Mouse (Mus musculus): ENCODE measurements around the gene Rgl2. TPM values are rescaled to one million over a fixed set of nuclear protein-coding genes. Genes with fewer than 3 reads are reported as not detected.
"Not testable (repeated sequence)": the region's sequence is repeated elsewhere in the genome, so short reads cannot be mapped to it uniquely, and the experiment has no call there.

Gene Rgl2
- total RNA-seq (2015; ENCODE audit: low replicate concordance) (5.2 and 6.1 TPM in 2 replicates), total RNA-seq (2017; ENCODE audit: low replicate concordance) (5.6 and 9.7 TPM in 2 replicates)

DNA sequence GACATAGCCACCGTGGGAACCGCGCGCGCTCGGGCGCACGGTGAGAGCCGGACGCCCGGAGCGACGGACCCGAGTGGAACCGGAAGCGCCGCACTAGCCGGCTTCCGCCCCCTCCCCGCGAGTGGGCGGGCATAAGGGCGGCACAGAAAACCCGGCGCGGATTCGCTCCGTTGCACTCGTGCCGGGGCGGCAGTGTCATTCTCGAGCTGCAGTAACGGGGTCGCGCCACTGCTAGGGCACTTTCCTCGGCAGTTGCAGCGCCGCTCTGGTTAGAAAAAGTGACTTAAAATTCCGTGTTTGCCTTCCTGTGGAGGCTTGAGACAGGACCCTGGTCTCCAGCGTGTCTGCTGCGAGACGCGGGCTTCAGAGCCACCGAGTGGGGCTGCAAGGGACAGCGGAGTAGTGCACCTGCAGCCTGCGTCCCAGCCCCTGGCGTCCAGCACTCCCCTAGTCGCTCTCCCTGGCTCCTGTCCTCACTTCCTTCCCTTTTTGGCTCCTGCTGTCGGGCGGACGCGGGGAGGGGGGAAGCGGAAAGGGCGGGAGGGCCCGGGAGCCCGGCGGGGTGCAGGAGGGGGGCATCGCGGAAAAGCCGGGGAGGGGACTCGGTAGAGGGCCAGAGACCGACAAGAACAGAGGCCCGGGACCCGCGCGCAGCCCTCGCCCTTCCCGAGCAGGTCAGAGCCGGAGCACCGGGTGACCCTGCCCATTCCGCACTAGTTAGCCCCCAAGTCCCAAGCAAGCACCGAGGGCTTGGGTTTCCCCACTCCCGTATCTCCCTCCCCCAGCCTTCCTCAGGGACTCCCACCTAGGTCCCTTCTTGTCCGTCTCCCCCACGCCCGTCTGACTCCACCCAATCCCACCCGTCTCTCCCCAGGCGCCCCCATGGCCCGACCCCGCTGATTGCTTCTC lies at the start of gene Rgl2:
Gene Rgl2 (plus strand): TSS at position 173 of the 909 bp plus-strand sequence.
- ATAC-seq (replicated peaks; ENCODE audit: low FRiP score, poor library complexity, severe bottlenecking) = peak; percentile 89

DNA sequence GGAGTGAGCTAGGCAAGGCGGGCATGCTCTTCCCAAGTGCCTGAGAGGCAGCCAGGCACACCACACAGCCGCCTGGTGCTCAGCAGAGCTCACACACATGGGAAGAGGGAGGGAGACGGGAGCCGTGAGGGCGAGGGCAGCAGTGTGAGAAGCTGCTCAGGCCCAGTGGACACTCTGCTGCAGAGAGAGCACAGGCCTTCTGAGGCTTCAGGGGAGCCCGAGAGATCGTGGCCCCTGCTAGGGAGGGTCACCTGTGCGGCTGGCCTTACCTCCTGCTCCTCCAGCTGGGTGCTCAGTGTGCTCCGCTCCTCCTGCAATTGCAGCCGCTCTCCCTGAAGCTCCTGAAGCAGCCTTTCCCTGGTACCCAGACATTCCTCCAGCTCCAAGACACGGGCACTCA lies 45.0 kb upstream of the Rgl2 start:
- ATAC-seq (replicated peaks; ENCODE audit: low FRiP score, poor library complexity, severe bottlenecking) = 0 out of 2 replicates have a peak, but pooled peaks have one; percentile 19

DNA sequence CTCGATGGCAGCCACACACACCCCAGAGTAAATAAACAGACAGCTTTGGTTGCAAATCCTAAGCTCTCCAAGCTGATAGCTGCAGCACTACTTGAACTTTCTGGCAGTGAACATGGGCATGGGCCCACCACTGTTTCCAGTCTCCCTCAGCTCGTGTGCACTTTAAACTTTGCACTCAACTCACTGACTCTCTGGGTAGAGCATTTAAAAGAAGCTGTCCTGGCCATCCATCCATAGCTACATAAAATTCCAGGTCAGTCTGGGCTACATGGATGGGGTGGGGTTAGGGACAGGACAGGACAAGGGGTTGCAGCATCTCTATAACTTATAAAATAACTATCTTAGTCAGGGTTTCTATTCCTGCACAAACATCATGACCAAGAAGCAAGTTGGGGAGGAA lies 41.5 kb upstream of the Rgl2 start:
- not testable (repeated sequence) for ATAC-seq (replicated peaks; ENCODE audit: low FRiP score, poor library complexity, severe bottlenecking)

DNA sequence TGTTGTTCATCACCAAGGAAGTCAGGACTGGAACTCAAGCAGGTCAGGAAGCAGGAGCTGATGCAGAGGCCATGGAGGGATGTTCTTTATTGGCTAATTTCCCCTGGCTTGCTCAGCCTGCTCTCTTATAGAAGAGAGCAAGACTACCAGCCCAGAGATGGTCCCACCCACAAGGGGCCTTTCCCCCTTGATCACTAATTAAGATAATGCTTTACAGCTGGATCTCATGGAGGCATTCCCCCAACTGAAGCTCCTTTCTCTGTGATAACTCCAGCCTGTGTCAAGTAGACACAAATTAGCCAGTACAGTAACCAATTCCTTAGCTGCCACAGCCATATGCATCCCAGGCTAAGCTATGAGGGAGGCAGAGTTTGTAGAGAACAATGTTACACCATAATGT lies 41.1 kb upstream of the Rgl2 start:
- ATAC-seq (replicated peaks; ENCODE audit: low FRiP score, poor library complexity, severe bottlenecking) = not testable (repeated sequence)

DNA sequence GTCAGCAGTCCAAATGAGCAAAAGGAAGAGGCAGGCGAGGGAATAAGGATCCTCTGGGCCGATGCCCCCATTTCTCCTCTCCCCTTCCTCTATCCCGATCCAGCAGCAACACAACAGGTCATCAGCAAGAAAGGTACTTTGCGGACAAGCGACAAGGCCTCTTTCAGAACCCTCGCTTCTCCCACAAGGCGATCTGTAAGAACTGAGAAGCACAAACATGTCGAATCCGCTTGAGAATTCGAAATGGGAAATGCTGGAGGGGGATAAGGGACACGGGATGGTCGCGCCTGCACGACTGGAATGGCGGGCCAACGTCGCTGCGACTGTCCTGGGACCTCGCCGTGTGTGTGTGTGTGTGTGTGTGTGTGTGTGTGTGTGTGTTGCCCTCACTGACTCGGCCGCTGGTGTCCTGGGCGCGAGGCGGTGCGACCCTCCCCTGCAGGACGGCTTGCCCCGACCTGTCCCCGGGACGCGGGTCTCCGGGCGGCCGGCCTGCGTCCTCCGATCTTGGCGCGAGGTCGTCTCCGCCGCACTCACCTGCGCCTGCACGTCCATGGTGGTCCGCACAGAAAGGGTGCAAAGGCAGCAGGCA lies 39.3 kb upstream of the Rgl2 start:
- ATAC-seq (replicated peaks; ENCODE audit: low FRiP score, poor library complexity, severe bottlenecking) = not testable (repeated sequence)

DNA sequence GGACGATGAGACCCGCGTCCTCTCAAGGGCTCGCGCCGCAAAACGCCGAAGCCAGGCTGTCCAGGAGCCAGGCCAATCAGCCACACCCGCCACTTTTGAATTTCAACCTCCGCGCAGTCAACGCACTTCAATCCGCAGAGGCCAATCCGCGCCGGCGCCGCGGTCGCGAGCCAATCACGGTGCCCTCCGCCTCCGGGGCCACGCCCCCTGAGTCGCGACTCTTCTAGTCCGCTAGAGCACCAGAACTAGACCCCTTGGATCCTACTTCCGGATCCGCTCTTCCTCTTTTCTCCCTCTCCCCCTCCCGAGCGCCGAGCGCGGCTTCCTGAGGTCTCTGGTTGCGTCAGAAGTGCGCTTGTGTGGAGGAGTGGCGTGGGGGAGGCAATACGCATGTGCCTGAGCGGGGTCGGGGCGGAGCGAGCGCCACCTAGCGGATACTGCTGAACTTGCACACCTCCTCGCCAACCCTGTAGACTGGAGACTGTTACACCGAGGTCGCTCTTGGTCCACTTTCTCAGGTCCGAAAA lies 38.7 kb upstream of the Rgl2 start, which contains the start of gene Kifc1:
Gene Kifc1 (minus strand): TSS at position 129 of the 527 bp plus-strand sequence.
- peak; percentile 95 for ATAC-seq (replicated peaks; ENCODE audit: low FRiP score, poor library complexity, severe bottlenecking)

DNA sequence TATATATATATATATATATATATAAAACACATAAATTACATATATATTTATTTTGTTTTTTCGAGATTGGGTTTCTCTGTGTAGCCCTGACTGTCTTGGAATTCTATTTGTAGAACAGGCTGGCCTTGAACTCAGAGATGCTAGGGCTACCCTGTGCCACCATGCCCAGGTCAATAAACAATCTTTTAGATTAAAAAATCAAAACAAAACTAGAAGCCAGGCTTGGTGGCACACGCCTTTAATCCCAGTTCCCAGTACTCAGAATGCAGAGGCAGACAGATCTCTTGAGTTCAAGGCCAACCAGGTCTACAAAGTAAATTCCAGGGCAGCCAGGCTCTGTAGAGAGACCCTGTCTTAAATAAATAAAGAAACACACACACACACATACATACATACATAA lies 38.0 kb upstream of the Rgl2 start:
- ATAC-seq (replicated peaks; ENCODE audit: low FRiP score, poor library complexity, severe bottlenecking) = no peak

DNA sequence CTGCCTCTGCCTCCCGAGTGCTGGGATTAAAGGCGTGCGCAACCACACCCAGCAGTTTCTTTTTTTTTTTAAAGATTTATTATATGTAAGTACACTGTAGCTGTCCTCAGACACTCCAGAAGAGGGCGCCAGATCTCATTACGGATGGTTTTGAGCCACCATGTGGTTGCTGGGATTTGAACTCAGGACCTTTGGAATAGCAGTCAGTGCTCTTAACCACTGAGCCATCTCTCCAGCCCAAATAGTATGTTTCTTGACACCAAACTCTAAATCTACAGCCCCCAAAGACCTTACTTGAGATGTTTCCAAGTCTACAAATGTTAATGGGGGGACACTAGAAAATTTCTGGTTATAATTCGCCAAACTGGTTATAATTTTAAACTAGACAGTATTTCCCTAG lies 37.5 kb upstream of the Rgl2 start:
- not testable (repeated sequence) for ATAC-seq (replicated peaks; ENCODE audit: low FRiP score, poor library complexity, severe bottlenecking)

DNA sequence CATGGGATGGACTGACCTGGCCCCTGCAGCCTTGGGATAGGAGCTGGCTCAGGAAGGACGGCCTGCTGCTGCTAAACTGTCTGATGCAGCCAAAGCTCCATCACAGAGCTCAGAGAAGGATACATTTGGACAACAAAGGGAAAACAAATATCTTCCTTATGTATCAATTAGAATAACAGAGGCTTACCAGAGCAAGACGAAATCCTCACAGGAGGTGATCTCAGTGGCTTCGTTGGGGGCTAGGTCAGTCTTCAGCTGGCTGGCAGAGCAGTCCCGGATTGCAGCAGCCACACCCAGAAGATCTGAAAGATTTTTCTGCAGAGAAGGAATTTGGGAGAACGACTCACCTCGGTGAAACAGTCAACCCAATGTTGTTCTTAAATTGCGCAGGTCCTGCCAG lies 36.9 kb upstream of the Rgl2 start:
- no peak for ATAC-seq (replicated peaks; ENCODE audit: low FRiP score, poor library complexity, severe bottlenecking)

DNA sequence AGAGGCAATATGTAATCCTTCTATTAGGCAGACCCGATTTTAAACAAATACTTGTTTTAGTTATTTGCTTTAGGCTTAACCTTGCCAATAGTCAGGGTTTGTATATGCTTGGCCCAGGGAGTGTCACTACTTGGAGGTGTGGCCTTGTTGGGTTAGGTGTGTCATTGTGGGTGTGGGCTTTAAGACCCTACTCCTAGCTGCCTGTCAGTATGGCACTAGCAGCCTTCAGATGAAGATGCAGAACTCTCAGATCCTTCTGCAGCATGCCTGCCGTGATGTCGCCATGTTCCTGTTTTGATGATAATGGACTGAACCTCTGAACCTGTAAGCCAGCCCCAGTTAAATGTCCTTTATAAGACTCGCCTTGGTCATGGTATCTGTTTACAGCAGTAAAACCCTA lies 36.3 kb upstream of the Rgl2 start:
- ATAC-seq (replicated peaks; ENCODE audit: low FRiP score, poor library complexity, severe bottlenecking) = not testable (repeated sequence)

DNA sequence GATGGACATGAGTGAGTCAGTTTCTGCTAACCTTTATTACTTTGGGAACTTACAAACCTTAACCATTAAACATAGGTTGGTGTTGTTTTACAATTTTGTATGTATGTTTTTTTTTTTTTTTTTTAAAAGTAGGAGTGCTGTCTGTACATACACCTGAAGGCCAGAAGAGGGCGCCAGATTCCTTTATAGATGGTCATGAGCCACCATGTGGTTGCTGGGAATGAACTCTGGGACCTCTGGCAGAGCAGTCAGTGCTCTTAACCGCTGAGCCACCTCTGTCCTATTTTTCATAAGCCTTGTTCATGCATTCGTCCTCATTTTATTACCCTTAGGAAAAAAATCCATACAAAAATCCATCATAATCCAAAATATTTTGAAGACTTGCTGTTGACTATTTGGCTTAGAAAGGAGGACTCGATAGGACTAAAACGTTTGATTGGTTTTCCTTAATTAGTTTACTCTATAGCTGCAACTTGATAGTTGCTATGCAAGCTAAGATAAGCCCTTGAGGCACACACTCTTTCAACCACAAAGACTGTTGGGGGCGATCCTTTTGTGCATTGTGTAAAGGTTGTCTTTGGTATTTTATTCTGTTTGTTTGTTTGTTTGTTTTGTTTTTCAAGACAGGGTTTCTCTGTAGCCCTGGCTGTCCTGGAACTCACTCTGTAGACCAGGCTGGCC lies 32.1 kb upstream of the Rgl2 start:
- 0 out of 2 replicates have a peak, but pooled peaks have one; percentile 45 for ATAC-seq (replicated peaks; ENCODE audit: low FRiP score, poor library complexity, severe bottlenecking)

DNA sequence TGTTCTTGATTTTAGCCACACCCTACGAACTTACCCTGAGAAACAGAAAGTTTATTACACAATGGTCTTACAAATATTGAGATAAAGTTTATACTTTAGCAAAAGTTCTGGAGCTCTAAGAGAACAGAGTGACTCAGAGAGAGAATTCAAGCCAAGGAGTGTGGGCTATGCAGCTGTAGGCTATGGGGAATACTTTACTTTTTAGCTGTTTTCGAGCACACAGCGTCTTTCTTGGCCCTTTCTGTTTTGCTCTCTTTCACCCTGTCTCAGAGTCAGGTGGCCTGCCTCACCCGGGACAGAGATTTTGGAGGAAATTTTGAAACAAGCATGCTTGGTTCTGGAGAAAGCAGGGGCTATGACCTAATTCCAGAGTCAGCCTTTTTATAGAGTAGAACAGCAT lies 31.1 kb upstream of the Rgl2 start:
- not testable (repeated sequence) for ATAC-seq (replicated peaks; ENCODE audit: low FRiP score, poor library complexity, severe bottlenecking)

DNA sequence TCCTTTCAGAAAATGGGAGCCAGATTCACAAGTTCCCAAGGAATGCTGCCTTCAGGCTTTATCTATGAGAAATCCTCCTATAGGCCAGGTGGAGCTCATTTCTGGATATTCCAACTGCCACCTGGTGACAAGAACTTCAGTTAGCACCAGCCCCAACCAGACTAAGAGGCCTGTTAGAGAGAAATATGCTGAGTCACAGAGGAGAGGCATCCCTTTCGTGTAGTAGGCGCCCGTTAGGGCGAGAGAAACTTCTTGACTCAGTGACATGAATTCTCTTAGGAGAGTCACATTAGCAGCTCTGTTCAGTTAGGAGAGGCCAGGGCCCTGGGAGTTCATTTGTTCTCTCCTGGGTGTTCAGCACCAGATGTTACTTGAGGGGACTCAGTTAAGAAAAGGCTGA lies 29.7 kb upstream of the Rgl2 start:
- ATAC-seq (replicated peaks; ENCODE audit: low FRiP score, poor library complexity, severe bottlenecking) = peak; percentile 91

DNA sequence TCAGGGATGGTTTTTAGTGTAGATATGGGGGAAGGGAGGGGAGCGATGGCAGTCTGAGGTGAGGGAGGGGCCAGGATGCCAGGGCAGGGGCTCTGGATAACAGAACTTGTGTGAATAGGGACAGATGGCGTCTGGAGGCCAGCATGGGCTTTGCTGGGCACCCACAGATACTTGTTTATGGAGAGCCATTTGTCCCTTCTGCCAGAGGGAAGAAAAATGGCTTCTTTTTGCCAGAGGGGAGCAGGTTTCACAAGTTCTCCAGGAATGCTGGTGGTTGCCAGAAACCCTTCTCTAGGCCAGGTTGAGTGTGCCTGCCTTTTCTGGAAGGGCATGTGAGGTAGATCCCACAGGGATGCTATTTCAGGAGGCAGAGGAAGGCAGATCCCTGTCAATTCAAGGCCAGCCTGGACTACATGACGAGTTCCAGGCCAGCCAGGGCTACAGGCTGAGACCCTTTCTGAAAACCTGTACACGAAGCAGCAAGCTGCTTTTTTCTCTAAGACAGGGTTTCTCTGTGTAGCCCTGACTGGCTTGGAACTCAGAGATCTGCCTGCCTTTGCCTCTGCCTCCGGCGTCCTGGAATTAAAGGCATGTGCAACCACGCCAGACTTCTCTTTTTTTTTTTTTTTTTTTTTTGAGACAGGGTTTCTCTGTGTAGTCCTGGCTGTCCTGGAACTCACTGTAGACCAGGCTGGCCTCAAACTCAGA lies 28.9 kb upstream of the Rgl2 start:
- no peak; the same call in 1 of the 2 replicates for ATAC-seq (replicated peaks; ENCODE audit: low FRiP score, poor library complexity, severe bottlenecking)

DNA sequence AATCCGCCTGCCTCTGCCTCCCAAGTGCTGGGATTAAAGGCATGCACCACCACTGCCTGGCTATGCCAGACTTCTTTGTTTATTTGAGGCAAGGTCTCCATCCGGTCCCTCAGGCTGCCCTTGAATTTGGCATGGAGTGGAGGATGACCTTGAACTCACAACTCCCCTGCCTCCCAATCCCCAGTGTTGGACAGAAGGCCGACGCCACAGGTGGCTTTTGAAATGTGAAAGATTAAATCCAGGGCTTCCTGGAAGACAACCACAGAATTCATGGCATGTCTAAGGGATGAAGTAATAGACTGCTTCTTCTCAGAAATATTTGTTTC lies 28.4 kb upstream of the Rgl2 start:
- ATAC-seq (replicated peaks; ENCODE audit: low FRiP score, poor library complexity, severe bottlenecking) = no peak

DNA sequence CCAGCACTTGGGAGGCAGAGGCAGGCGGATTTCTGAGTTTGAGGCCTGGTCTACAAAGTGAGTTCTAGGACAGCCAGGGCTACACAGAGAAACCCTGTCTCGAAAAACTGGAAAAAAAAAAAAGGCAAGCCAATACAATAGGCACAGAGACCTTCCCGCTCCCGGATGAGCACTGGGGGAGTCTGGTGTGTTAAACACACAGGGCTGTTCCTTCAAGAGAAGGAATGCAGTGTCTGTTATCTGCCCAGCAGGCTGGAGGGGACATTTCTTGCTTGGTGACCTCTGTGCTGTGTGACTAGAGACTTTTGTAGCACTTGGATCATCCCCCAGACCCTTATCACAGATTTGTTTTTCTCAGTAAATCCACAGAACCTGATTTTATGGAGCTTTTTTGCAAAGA lies 27.7 kb upstream of the Rgl2 start:
- ATAC-seq (replicated peaks; ENCODE audit: low FRiP score, poor library complexity, severe bottlenecking) = no peak

DNA sequence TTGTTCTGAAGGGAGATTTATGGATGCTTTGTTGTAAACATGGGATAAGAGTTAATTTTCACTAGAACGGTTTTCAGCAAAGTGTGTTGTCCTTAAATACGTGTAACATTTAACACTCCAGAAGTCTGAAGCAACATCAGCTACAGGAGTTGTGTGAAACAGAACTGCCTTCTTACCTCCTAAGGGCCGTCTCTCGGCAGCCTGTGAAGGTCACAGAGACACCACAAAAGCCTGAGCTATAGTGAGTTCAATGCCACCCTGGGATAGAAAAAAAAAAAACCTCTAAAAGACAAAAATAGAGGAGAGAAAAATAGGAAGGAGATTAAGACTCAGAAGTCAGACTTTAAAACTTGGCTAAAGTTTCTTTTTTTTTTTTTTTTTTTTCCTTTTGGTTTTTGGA lies 27.3 kb upstream of the Rgl2 start:
- ATAC-seq (replicated peaks; ENCODE audit: low FRiP score, poor library complexity, severe bottlenecking) = no peak

DNA sequence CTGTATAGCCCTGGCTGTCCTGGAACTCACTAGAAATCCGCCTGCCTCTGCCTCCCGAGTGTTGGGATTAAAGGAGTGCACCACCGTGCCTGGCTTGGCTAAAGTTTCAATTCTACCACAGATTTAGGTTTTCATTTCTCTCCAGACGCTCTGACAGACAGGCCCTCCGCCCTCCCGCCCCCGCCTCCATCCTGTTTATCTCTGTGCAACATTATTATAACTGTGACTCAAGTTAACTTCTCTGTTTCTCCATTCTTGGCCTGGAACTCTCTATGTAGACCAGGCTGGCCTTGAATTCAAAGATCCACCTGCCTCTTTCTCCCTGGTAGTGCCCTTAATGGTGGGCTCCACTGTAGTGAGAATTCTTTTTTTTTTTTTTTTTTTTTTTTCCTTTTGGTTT lies 26.9 kb upstream of the Rgl2 start:
- no peak for ATAC-seq (replicated peaks; ENCODE audit: low FRiP score, poor library complexity, severe bottlenecking)

DNA sequence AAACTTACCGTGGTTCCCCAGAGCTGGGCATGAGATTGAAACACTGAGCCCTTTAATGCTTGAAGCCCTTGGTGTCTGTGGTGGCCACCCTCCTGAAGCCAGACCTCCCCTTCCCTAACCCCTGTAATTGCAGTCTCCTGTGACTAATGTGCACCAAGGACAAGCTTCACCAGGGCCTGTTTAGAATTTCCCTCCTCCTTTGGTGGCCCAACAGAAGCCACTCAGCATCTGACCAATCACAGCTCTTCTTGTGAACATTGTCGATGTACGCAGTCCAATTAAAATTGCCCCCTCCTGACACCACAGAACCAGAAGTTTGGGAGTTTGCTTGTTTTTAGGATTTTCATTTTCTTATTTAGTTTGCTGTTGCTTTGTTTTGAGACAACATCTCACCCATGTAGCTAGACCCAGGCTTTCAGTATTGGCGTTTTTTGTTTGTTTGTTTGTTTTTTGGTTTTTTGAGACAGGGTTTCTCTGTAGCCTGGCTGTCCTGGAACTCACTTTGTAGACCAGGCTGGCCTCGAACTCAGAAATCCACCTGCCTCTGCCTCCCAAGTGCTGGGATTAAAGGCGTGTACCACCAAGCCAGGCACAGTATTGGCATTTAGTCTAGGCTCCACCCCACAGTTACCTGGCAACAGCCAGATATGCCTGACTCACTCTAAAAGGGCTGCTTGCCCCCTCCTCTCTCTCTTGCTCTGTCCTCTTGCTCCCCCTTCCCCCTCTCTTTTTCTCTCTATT lies 25.3 kb upstream of the Rgl2 start:
- not testable (repeated sequence) for ATAC-seq (replicated peaks; ENCODE audit: low FRiP score, poor library complexity, severe bottlenecking)
